Mouse (Mus musculus) naive thymus-derived CD4-positive, alpha-beta T cell, adult 2 months (primary cell): ENCODE measurements at regions not wholly inside any gene's neighbourhood (a gene's known extent, or its start where the extent isn't known, plus 50 kb on each side); places are given as distances from the start of the nearest gene placed in this dataset.

ENCODE experiments used
- DNase-seq: peaks from one replicate; pipeline ENCODE4 v3.0.0-alpha.2; 2011; ENCODE audit warnings: low read depth

- DNase-seq: no peak
Measured at GRCm38 (mm10) chr9:78903211-78903610, 287.9 kb downstream of the Cd109 start.

DNA sequence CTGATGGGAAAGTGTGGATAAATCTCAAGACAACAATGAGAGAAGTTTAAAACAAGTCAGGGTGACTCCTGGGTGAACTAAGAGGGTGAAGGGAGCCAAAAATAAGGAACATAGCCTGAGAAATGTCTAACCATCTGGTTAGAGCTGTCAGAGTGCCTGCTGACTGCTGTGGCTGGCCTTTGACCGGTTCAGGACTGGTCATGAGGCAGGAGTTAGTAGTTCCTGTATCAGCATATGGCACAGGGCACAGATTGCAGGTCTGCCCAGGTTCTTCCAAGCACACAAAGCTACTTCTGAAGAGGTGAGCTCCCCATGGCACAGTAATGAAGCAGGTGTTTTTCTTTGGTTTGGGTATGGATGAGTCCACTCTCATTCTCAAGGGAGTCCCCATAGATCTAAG lies 302.0 kb downstream of the Cd109 start:
- no peak for DNase-seq

DNA sequence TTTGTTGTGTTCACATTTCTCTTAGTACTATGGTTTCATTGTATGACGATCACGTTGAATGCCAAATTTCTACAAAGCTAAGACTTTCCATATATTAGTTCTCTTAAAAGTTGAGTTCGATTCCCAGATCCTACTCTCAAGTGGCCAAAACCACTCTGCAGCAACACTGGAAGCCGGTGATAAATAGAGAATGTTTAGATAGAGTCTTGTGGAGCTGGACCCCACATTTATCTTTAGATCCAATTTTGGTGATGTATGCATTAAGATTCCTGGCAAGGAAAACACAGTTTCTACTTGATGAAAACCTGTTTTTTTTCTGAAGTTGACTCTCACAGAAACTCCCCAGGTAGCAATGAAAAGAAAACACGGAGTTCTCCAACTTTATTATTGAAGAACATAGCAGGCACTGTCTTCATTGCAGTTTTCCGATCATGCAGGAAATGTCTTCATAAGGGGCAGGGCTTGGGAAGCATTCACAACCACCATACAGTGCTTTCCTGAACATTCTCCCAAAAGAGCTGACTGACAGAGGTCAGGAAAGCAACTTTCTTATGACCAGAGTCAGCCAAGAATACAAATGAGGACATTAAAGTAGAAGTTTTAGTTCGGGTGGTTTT lies 310.7 kb downstream of the Cd109 start:
- no peak for DNase-seq

- DNase-seq: no peak
Measured at GRCm38 (mm10) chr9:78941648-78942047, 326.3 kb downstream of the Cd109 start.

DNA sequence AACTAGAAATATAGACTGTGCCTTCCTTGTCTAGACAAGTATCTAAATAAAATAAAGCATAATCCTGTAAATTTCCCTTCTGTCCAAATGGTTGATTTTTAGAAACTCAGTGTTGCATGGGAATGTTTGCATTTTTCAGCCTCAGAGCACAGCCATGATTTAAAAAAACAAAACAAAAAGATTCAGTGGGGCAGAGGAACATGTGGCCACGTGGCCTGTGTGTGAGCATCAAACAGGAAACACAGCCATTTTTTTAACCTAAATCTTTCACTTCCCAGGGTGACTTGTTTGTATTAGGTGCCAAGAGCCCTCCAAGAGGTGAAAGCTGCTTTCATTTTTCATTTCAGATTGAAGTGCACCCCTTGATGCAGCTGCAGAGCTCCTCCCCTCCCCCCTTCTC lies 349.5 kb downstream of the Cd109 start:
- no peak for DNase-seq

GRCm38 (mm10) chr9:78965226-78965950 lies 350.0 kb downstream of the Cd109 start:
- no peak for DNase-seq

DNA sequence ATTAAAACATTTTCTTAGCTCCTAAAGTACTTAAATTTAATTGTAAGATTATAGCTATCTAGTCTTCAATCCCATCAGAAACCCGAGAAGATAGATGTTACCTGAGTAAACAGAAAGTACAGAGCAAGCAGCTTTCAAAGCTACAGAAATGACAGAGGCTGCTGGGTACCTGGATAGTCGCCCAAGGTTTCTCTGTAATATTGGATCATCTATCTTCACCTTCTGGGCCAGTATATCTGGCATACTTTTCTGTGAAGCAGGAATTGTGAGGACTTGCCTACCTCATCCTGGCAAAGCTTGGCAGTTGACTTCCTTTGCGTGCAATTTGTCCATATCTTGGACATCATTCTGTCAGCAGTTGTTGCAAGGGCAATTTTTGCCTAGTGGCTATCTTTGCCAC lies 356.4 kb downstream of the Cd109 start:
- no peak for DNase-seq

GRCm38 (mm10) chr9:78983734-78984133 lies 368.4 kb downstream of the Cd109 start:
- no peak for DNase-seq

DNA sequence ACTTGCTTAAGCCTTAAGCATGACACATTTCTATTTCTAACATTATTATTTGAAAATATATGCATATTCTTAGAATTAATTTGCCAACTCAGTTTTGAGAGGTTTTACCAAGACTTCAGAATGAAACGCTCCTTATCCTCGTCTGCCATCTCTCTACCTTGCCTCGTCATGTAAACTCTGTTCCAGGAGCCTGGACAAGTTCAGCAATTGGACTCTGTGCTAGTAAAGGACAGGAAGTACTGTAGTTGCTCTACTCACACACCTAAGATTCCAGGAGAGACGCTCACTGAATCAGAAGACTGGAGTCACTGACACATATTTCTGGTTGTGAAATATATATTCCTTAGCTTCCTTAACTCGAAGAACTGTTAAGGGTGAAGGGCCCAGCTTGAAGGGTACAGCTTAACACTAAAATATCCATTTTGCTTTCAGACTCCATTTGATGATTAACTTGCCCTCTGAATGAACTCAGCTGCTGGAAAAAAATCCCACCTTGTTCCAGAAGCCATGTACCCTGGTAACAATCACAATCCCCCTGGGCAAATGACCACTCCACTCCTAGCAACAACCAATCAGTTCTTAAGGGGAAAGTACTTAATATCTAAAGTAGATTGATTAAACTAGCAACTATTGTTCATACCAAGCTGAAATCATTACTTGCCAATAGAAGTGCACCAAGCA lies 370.0 kb downstream of the Cd109 start:
- no peak for DNase-seq

- DNase-seq: no peak
Measured at GRCm38 (mm10) chr9:78991310-78991709, 376.0 kb downstream of the Cd109 start.

DNA sequence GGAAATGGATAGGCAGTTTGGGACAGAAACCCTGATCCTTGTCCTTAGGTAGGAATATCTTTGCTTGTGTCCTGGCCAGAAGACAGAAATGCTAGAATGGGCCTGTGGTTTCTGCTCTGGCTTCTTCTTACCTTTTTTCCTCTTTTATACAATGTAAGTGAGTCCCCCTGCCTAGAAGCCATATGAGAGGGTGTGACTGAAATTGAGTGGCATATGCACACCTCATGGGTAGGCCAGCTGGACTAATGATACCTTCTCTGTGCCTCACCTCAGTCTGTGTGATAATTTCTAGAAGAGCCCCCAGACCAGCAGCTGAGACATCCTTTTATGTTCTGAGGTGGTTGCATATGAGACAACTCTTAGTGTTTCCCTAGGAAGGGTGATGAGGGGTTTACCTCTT lies 385.7 kb downstream of the Cd109 start:
- DNase-seq: no peak

GRCm38 (mm10) chr9:79001930-79002329 lies 386.6 kb downstream of the Cd109 start:
- no peak for DNase-seq

- no peak for DNase-seq
Measured at GRCm38 (mm10) chr9:79004296-79004980, 389.1 kb downstream of the Cd109 start.

- DNase-seq: no peak
Measured at GRCm38 (mm10) chr9:79022291-79022690, 406.9 kb downstream of the Cd109 start.

DNA sequence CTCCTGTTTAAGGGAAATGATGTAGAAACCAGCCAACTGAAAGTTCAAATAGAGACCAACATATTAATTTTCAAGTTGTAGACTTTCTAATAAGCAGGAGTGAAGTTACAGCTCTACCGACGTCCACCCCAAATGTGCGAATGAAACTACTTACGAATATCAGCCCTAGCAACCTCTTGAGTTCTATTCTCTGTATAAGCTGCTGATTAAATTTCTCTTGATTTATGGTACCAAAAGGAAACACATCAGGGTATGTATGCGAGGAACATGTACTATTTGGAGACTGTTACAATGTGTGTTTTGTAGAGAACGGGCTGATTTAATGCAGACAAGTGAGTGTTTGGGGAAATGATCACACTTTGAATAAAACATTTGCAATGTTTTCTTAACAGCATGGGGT lies 412.9 kb downstream of the Cd109 start:
- no peak for DNase-seq

DNA sequence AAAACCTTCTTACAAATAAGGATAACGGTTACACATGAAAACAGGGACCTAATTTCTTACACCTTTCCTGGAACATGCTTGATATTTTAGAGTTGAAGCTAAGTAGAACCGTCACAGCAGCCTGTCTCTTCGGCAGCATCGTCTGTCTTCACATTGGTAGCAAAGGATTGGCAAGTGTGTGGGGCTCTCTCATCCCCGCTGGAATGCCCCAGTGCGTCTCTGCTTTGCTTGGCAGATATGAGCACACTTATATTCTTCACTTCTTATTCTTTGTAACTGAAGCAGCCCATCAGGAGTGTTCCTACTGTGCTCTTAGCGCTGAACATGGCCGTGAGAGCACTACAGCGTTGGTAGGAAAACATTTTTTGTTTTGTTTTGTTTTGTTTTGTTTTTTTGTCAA lies 414.1 kb downstream of the Cd109 start:
- DNase-seq: no peak

DNA sequence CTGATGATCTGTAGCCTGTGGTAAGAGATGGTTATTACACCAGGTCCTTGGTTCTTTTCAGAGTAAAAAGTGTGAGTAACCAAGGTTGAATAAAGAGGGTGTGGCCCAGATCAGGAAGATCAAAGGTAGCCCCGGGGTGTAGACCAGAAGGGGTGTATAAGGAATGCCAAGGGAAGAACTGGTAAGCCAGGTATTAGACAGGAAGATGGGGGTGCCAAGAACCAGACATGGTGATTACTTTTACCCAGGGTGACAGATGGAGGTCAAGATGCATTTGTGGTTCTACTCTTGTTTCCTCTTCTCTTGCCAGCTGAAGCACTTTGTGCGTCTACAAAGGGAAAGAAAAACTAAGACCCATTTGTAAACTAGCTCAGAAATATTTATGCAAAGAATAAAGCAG lies 420.3 kb downstream of the Cd109 start:
- no peak for DNase-seq

- DNase-seq: no peak
Measured at GRCm38 (mm10) chr9:79037054-79037453, 421.7 kb downstream of the Cd109 start.

DNA sequence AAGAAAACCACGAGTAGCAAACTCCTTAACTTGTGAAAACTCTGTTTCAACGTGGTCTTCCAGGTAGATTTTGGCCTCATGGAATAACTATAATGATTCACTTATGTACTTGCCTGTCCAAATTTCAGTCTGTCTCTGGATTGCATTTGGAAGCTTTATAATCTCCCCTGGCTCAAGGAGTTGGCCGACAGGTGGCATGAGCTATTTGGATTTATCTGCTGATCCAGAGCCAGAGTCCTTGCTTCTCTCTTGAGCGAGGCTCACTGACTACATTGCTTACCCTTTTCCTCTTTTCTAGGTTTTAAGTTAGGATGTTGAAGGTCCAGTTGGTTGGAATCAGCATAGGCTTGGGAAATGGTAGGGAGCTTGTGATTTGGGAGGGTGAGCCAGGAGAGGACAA lies 423.6 kb downstream of the Cd109 start:
- DNase-seq: no peak

DNA sequence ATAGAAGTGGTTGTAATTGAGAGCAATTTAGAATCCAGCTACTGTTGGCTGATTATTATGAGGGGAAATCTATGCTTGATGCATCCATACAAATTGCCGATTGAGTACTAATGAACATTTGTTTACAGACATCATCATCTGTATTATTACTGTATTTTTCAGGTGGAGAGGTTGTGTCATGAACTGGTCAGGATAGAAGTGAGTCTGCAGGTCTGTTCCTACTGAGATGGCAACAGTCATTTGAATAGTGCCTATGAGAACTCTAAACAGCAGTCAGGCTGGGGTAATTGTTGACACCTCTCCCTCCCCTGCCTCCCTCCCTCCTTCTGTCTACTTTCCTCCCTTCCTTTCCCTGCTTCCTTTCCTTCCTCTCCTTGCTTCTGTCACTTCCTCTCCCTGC lies 429.0 kb downstream of the Cd109 start:
- no peak for DNase-seq

DNA sequence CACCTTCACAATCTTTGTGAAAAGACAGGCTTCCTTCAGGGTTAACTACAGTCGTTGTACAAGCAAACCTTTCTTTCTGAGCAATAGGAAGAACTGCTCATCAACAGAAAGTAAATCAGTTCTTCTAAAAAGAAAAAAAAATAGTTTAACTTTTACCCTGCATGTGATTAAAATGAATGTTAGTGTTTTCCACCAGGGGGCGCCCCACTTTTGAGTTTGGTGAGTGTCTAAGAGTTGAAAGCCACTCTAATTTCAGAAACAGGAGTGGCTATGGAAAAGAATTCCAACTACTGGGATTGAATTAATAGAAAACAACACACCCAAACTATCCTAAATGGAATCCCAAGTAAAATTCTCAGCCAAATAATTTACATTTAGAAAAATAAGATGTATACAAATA lies 430.0 kb downstream of the Cd109 start:
- DNase-seq: no peak

DNA sequence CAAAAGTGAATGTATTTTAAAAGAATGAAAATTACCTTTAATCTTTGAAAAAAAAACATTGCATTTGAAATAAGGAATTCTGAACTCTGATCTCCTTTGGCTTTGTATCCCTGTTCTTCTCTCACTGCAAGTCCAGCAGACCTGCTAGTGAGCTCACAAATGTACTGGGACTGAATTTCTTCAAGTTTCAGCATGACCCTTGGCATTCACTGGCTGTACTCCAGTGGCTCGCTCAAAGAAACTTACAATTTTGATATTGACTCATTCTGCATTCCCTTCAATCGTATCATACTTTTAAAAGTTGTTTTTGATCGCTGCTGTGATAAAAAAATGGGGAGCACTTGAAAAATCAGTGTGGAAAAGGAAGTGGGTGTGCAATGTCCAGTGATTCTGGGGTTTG lies 456.6 kb downstream of the Cd109 start:
- no peak for DNase-seq

GRCm38 (mm10) chr9:79109611-79110010 lies 494.3 kb downstream of the Cd109 start:
- no peak for DNase-seq
